Mouse (Mus musculus): ENCODE measurements around the gene Oprl1.

Gene Oprl1

GRCm38 (mm10) chr2:181692304-181692703 is 22.5 kb upstream of the Oprl1 start:
- DNase-seq (ENCODE audit: low read depth, low spot score): no peak

- DNase-seq (ENCODE audit: low read depth, low spot score): peak; percentile 61
Measured at GRCm38 (mm10) chr2:181693339-181694280, 21.2 kb upstream of the Oprl1 start, which contains the start of gene Rgs19. Gene Rgs19, minus strand, starts transcription at chr2:181693977.

DNA sequence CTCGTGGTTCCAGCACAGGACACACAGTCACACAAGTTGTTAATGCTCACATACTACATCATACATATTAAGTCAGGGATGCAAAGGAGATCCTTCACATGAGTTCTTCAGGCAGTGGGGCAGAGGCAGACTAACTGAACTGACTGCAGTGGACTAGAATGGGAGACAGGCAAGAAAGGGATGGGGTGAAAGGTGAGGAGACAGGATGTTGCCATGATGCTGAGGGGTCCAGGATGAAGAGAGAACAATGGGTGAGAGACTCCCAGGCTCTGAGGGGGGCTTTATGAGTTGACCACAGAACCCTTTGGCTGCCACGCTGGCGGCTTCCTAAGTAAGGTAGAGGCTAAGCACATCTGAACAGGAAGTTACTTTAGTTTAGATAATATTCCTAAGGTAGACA is 20.2 kb upstream of the Oprl1 start:
- DNase-seq (ENCODE audit: low read depth, low spot score): no peak

DNA sequence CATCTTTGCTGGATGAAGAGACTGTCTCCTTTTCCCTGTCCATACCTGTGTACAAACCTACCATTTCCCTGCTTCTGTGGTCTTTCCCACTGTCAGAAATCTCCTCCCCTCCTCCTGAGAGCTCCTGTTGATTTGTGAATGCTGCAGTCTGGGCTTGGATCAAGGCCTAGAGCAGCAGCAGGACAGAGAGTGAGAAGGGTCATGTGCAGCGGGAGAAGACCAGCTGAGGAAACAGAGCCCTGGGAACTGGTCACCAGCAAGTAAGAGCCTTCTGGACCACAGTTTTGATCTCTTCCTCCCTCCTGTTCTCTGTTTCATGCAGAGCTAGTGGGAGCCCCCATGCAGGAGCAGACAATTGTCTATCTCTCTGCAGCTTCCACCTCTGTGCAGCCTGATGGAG is 19.0 kb upstream of the Oprl1 start:
- no peak for DNase-seq (ENCODE audit: low read depth, low spot score)

DNA sequence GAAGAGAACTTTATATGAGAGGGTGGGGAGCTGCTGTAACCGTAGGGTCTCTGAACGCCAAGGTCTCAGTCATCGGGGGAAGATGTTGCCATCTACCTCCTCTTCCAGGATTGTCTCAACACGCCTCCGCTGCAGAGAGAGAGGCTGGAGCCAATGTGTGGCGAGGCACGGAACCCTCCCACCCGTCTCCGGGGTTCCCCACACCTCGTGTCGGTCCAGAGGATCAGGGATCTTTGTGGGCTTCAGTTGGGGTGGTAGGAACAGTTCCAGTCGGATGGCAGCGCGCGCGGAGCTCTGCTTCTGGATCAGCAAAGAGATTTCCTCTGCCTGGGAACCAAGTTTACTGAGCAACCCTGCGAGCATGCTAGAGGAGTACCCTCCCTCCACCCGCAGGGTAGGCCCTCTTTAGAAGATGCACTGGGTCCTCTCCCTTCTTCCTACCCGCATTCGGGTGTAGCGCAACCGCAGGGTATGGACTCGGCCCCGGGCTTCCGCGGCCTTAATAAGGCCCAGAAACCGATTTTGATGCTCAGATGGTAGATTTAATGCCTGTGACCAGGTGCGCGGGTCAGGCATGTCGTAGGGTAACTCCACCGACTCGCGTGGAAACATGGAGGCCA is 17.9 kb upstream of the Oprl1 start:
- DNase-seq (ENCODE audit: low read depth, low spot score): no peak

GRCm38 (mm10) chr2:181698241-181698640 is 16.6 kb upstream of the Oprl1 start, which contains the start of gene Lkaaear1:
Gene Lkaaear1, minus strand, starts transcription at chr2:181698442.
- DNase-seq (ENCODE audit: low read depth, low spot score): no peak

GRCm38 (mm10) chr2:181706668-181707067 is 8.1 kb upstream of the Oprl1 start:
- no peak for DNase-seq (ENCODE audit: low read depth, low spot score)

GRCm38 (mm10) chr2:181713749-181714148 is 1.1 kb upstream of the Oprl1 start:
- peak; percentile 87 for DNase-seq (ENCODE audit: low read depth, low spot score)

DNA sequence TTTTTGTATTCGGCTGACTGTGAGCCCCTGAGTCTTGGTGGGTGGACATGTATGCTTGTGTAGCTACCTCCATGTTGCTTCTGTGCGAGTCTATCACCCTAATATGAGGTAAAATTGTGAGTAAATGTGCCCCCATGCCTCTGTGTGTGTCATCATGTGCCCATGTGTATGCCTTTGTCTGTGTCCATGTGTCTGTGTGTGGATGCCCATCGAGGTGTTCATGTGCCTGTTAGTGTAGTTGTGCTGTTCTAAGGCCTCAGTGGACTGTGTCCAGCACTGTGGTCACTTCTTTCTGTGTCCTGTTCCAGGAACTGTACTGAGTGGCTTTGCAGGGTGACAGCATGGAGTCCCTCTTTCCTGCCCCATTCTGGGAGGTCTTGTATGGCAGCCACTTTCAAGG is 566 bp downstream of the Oprl1 start:
- no peak for DNase-seq (ENCODE audit: low read depth, low spot score)

GRCm38 (mm10) chr2:181716991-181717390 is 2.2 kb downstream of the Oprl1 start:
- DNase-seq (ENCODE audit: low read depth, low spot score): no peak

GRCm38 (mm10) chr2:181720061-181720460 is 5.2 kb downstream of the Oprl1 start:
- DNase-seq (ENCODE audit: low read depth, low spot score): no peak

DNA sequence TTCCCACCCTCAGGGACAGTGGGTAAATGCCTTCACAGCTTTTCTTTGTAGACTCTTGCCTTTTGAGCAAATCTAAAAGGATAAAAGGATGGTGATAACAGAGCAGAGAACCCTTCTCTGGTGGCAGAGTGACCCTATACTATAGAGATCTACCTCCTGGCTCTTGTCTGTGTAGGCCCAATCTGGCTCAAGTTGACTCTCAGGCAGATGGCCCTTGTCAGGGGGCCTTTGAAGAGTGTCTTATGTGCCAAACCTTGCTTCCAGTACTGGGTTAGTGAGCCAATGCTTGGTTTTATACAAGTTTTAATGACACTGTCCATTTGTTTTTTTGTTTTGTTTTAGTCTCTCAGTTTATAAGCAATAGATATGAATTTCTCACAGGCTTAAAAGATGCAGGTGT is 6.4 kb downstream of the Oprl1 start:
- no peak for DNase-seq (ENCODE audit: low read depth, low spot score)

DNA sequence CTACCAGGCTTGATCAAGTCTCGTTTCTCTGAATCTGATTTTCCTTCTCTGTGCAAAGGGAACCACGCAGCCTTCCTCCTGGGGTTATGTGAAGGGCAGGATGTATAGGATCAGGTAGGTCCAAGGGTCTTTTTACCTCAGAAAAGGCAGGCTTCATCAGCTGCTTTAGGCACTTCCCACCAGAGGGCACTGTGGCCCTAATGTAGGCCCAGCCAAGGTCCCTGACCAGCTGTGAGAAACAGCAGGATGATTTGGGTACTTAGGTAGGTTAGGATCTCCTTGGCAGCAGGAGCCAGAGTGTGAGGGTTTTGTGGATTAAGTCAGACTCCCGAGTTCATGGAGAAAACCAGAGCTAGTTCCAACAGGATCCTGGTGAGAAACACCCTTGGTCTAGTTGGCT is 7.4 kb downstream of the Oprl1 start:
- no peak for DNase-seq (ENCODE audit: low read depth, low spot score)

DNA sequence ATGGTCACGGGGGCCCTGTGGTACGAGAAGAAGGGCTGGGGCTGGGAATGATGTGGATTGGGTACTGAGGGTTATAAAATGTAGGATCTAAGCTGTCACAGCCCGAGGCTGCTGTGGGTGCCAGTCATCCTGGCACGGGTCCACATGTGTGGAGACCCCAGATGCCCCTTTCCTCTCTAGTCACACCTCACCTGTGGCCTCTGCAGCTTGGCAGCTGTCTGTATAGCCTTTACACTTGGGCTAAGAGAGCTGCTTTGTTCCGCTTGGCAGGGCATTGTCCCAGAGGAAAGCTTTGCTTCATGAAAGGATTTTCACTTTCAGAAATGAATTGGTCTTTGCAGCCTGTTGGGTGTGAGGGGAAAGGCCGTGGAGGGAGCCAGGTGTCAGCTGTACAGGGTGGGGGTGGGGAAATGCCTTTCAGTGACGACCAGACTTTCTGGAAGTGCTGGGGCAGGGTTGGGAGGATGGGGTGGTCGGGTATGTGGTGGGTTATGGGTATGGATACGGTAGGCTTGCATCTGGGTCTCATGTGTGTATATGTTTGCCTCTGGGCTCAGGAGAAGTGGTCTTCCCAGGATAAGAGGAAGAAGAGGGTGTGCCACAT is 12.9 kb downstream of the Oprl1 start:
- no peak for DNase-seq (ENCODE audit: low read depth, low spot score)

GRCm38 (mm10) chr2:181730051-181730450 is 15.2 kb downstream of the Oprl1 start:
- DNase-seq (ENCODE audit: low read depth, low spot score): no peak

GRCm38 (mm10) chr2:181752626-181753025 is 37.8 kb downstream of the Oprl1 start:
- DNase-seq (ENCODE audit: low read depth, low spot score): no peak

DNA sequence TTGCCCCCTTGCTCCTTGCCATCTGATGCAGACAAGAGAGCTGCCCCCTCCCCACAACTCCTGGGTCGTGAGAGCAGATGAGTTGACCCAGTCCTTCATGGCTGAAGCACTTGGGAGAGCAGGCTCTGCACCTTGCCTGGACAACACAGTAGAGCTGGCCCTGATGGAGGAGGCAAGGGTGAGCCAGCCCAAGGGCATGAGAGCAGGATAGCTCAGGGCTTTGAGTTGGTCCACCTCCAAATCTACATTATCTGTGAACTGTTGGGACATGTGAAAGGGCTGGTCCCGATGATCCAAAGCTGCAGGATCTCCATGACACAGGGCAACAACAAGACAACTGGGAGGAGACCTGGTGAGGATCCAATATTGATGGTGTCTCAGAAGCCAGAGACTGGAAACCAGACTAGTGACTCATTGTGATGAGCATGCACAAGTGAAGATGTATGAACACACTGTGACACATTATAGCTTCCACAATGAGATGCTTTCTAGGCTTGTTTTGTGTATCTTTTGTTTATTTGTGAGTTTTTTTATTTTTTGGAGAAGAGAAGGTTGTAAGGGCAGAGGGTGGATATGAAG is 43.4 kb downstream of the Oprl1 start:
- no peak for DNase-seq (ENCODE audit: low read depth, low spot score)

DNA sequence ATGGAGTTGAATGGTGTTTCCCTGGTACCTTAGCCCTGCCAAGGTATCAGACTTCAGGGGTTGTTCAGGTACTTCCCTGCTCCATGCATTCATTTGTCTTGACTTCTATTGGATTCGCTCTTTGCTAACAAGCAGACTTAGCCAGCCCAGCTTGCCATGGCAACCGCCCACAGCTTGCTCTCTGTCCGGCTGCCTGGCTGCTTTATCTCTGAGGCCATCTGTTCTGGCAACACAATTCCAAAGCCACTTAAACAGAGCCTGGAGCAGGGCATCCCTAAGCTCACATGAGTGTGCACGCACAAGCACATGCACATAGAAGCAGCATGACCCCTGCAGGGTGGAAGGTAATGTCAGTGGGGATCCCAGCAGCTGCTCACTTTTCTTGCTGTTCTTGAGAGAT is 44.2 kb downstream of the Oprl1 start:
- DNase-seq (ENCODE audit: low read depth, low spot score): peak; percentile 59

- DNase-seq (ENCODE audit: low read depth, low spot score): no peak
Measured at GRCm38 (mm10) chr2:181763006-181763830, 48.4 kb downstream of the Oprl1 start, which contains the start of gene Myt1. Gene Myt1, plus strand, starts transcription at chr2:181763332.

DNA sequence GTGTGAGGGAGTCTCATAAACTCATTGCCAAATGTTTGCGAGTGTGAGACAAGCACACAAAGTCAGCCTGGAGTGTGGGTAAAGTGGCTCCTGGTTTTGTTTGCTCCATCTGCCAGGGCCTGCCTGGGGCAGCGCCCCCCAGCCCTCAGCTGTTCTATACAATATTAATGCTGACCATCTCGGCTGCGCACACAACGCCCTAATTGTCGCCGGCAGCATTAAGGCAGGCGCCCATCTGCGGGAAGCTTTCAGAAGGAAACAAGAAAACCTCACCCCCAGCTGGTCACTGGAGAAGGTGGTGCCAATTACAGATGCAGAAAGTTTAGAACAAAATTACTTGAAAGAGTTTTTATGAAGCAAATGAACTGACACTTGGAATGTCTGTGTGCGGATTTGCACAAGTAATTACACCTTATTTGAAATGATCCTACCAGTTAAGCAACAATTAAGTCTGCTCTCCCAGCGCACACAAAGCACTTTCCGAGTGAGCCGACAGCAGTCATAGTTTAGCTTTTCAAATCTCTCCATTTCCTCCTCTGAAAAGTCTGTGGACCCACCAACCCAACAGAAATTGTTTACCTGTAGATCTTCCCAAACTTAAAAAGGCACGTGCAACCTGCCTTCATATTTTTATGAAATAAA is 49.2 kb downstream of the Oprl1 start:
- no peak for DNase-seq (ENCODE audit: low read depth, low spot score)

DNA sequence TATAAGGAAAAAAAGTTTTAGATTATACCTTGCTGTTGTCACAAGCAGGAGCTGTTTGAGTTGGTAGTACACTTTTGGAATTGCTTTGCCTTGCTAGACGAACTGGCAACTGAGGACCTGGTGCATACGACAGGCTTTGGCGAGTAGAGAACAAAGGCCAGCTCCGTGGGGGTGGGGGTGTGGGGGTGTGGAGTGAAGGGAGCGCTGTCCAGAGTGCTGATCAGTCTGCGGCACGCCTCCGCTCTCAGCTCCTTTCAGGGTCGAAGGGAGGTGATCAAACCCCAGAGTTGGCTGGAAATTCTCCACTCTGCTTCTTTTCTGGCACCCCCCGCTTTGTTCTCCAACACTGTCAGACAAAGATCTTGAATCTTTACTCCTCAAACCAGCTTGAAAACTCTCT is 49.8 kb downstream of the Oprl1 start:
- no peak for DNase-seq (ENCODE audit: low read depth, low spot score)

Measured in telencephalon, adult 2 months (tissue).